Mouse (Mus musculus) cerebellum, adult 18-20 months (tissue): ENCODE measurements around the gene Znrf4.
A peak's percentile ranks its signal among the peaks of the same experiment; 100 is the strongest.
"Not testable (repeated sequence)": the region's sequence is repeated elsewhere in the genome, so short reads cannot be mapped to it uniquely, and the experiment has no call there.

Experiments used
- DNase-seq, 2 experiments: peaks; one replicate each; pipeline ENCODE4 v3.0.0; 2021

The Znrf4 gene

DNA sequence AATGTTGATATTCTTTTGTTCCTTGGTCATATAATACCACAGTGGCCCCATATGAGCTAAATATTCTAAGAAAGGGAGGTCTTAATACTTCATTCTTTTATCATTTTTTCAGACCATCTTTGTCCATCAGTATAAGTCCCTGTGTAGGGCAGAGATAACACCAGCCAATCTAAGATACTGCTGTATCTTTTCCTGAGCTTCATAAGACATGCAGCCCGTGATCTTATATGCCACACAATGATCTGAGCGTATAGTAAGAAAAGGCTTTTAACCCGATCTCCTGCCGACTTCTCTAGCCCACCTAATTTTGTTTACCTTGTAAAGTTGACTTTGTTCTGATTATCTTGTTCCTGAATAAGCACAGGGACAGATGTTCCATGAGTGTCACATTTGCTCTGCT is 12.7 kb upstream of the Znrf4 start:
- DNase-seq = no peak

DNA sequence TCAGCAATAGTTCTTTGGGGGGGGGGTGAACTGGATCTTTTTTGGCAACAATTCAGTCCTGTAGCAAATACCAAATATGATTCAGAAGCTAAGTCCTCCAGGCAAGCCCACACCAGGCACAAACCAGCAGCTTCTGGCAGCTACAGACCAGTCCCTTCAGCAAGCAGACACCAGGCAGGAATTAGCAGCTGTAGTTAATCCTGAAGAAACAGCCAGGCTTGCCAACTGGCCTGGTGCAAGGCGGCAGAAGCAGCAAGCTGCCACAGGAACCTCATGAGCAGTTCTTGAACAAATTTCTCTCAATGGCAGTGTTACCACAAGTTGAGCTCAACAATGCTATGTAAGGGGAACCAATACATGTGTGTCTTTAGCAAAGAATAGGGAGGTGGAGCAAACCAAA is 10.5 kb upstream of the Znrf4 start:
- no peak for DNase-seq

DNA sequence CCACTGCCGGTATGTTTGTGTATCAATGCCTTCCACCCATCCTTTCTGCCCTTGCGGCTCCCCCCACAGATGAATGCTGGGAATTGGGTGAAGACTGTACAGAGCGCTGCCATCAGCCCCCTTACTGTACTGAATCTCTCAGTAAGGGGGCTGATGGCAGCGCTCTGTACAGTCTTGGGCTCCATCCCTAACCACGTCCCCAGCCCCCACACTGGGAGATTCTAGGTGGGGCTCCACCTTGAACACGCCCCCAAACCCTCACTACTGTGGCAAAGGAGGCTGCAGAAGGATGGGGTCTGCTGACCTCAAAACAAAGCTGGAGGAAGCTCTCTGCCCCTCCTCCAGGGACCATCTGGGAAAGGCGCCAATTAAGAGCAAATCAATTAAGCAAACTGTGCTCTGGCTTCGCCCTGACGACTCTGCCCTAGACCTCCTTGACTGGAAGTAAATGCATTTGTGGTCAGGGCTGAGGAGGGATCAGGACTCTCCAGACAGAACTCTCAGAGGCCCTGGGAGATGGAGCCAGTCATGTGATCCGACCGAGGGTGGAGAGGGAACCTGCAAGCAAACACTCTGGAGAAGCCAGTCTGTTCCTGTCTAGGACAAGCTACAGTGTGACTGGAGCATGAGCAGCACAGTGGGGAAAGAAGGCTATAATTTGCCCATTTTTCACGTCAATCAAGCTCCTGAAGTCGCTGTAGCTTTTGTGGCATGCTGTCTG is 3.6 kb upstream of the Znrf4 start:
- DNase-seq = no peak

GRCm38 (mm10) chr17:56514916-56515315 is 2.7 kb upstream of the Znrf4 start:
- no peak for DNase-seq

GRCm38 (mm10) chr17:56514330-56514729 is 2.1 kb upstream of the Znrf4 start:
- DNase-seq = no peak

DNA sequence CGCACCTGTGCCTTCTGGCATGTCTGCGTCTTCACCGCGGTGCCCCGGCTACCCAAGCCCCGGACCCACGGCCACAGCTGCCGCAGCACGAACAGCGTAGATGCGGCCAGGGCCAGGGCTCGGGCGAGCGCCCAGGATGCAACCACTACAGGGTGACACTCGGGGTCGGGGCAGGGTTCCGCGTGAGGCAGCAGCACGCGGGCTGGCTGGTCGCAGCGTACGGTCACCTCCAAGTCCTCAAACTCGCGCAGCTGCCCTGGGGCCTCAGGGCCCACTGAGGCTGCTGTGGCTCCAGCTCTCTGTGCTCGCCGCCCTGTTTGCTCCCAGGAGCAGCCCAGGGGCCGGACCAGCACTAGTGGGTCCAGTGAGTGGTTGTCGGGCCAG is 532 bp downstream of the Znrf4 start:
- no peak for DNase-seq

DNA sequence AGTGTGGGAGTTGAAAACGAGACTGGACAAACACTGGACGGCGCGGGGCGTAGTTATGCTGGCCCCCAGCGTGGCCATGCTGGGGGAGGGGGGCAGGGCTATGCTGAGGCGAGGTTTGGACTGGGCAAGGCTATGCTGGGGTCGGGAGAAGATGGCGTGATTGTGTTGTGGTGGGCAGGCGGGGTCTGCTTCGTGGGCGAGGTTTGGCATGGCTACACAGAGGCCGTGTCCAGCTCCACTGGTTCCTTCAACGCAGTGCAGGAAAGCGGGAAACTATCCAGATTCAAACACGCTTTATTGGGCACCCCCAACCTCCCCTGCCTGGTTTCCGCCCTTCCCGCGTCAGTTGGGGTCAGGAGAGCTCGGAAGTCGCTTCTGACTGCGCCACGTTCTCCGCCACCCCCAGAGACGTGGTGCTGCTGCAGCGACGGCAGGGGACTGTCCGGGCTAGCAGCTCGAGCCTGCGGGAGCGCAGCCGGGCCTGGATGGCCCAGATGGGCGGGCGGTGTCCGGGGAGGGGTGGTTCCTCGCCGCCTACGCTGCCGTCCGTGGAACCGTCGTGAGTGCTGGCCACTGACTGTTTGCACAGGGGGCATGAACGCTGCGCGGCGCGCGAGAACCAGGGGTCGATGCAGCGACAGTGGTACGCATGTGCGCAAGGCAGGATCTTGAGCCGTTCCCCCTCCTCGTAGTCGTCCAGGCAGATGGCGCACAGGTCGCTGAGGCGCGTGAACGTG is 1.1 kb downstream of the Znrf4 start:
- DNase-seq = peak; percentile 23 to 40

GRCm38 (mm10) chr17:56510473-56510969 is 1.7 kb downstream of the Znrf4 start:
- peak; percentile 74 for DNase-seq

DNA sequence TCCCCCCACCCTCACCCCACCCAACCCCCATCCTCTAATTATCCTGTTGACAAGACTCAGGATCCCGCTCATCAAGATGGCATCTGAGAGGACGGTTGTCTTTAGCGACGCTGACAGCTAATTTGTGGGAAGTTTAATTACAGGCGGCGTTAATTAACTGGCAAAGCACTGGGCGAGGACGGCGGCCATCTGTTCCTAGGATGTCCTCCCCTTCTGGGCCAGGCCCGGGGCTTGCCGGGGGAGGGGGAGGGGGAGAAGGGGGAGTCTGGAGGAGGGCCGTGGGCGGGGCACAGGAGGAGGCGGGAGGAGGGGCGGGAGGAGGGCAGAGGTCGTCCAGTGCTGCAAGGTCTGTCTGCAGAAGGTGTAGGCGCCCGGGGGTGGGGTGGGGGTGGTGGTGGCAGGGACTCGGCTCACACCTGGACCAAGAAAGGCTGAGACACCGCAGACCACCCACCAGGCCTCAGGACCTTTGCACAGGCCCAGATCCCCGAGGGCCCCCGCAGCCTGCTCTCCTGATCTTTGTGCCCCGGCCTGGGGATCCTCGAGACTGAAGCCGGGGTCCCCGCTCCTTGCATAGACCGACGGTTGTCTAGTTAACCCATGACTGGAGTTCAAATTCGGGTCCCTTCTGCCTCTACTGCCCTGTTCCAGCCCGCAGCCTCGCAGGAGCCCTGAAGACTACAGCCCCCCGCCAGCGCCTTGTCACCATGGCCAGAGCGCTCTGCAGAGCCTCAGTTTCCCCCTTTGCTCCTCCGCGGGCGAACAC is 2.3 kb downstream of the Znrf4 start:
- peak; percentile 73 to 74 for DNase-seq

GRCm38 (mm10) chr17:56509021-56509640 is 3.1 kb downstream of the Znrf4 start:
- DNase-seq = peak in 1 of 2 experiments; percentile 23

GRCm38 (mm10) chr17:56507161-56508068 is 4.8 kb downstream of the Znrf4 start:
- peak; percentile 95 to 99 for DNase-seq

- peak in 1 of 2 experiments; percentile 43 for DNase-seq
These were observed 5.7 kb downstream of the Znrf4 start for GRCm38 (mm10) chr17:56506417-56507065.

- no peak for DNase-seq
These were observed 6.8 kb downstream of the Znrf4 start for GRCm38 (mm10) chr17:56505401-56505800.

GRCm38 (mm10) chr17:56502526-56502925 is 9.7 kb downstream of the Znrf4 start:
- peak; percentile 81 to 83 for DNase-seq

DNA sequence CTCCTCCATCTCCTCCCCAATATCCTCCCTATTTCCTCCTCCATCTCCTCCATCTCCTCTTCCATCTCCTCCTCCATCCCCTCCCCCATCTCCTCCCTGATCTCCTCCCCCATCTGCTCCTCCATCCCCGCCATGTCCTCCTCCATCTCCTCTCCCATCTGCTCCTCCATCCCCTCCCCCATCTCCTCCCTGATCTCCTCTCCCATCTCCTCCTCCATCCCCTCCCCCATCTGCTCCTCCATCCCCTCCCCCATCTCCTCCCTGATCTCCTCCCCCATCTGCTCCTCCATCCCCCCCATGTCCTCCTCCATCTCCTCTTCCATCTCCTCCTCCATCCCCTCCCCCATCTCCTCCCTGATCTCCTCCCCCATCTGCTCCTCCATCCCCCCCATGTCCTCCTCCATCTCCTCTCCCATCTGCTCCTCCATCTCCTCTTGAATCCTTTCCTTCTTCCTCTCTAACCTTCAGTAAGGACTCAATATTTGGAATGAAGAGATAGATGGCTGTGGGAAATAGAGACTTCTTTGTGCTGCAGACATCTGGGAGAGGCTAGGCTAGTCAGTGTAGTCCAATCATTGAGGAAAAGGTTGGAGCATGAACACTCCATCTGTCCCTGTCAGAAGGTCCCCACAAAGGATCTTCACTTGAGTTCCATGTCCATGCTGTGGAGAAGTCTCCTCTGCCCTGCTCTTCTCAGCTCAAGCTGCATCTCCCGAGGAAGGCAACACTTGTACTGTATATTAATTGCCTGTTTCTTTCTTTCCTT is 10.4 kb downstream of the Znrf4 start:
- DNase-seq = not testable (repeated sequence)

DNA sequence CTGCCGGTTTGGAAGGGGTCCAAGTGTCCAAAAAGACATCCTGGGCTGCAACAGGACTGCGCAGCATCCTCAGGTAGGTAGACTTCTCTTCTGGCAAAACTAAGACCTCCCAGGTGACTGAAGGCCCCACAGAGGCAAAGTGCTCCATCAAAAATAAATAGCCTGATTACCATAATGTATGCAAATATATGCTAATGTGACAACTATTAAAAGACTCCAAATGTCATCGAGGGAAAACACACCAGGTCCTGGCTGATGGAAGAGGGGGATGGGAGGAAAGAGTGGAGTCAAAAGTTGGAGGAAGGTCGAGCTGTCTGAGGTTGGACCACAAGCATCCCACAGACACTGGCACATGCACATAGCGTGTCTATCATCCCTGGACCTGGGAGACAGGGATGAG is 13.0 kb downstream of the Znrf4 start:
- no peak for DNase-seq

- no peak for DNase-seq
These were observed 17.8 kb downstream of the Znrf4 start for GRCm38 (mm10) chr17:56494480-56494879.

- DNase-seq = peak in 1 of 2 experiments; percentile 44
These were observed 18.4 kb downstream of the Znrf4 start for GRCm38 (mm10) chr17:56493841-56494240.

DNA sequence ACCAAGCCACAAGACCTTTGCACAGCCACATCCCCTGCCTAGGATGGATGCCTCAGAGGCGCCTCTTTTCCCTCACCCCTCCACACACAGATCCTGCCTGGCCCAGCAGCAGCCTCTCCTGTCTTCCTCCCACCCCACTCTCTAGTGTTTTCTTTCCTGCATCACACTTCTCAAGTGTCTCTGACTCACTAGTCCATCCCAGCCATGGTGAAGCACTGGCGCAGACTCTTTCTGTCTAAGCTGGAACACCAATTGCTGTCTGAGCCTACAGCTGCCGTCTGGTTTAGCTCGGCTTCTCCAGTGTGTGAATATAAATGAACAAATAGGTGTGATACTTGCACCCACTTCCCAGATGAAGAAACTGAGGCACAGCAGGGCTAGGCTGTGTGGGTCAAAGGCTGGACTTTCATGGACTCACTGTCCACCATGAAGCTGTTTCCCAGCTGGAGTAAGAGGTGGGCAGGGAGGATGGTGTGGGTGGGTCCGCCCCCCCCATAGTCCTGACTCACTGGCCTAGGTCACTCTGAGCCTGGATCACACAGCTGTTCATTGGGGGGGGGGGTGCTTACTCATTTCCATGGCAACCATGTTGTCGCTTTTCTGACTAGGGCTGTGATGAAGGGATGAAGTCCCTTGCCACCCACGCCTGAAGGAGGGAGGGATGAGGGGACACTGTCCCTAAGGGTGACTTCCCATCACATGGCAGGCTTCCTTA is 21.6 kb downstream of the Znrf4 start:
- no peak for DNase-seq

- no peak for DNase-seq
These were observed 24.2 kb downstream of the Znrf4 start for GRCm38 (mm10) chr17:56488028-56488427.
